Mouse (Mus musculus) liver, adult 2 months (tissue): ENCODE measurements around the gene Cdv3. TPM values are rescaled to one million over a fixed set of nuclear protein-coding genes. Genes with fewer than 3 reads are reported as not detected.

Experiments
- DNase-seq: peaks from one replicate; pipeline ENCODE4 v3.0.0-alpha.2; 2011; ENCODE audit warnings: low read depth, low spot score; ENCODE audit errors: extremely low read depth
- H3K27ac ChIP-seq: fragments of 200-500 bp; replicated peaks from 2 replicates; pipeline ENCODE4 v1.5.1; 2012; ENCODE audit warnings: low read depth, mild to moderate bottlenecking, control low read depth, inconsistent platforms, low read length; ENCODE audit not compliant: insufficient read depth
- H3K27me3 ChIP-seq: fragments of 200-500 bp; 2 replicates; pipeline ENCODE4 v1.6.1; 2012; ENCODE audit warnings: mild to moderate bottlenecking, moderate library complexity, low read length, inconsistent platforms; ENCODE audit not compliant: control insufficient read depth, insufficient read depth
- H3K36me3 ChIP-seq: fragments of 200-500 bp; 2 replicates; pipeline ENCODE4 v1.6.1; 2012; ENCODE audit warnings: low read length, inconsistent platforms; ENCODE audit not compliant: control insufficient read depth, insufficient read depth
- H3K4me1 ChIP-seq: fragments of 200-500 bp; 2 replicates; pipeline ENCODE4 v1.6.1; 2011; ENCODE audit warnings: low read length; ENCODE audit not compliant: control insufficient read depth, insufficient read depth
- H3K4me3 ChIP-seq: fragments of 200-500 bp; 2 replicates; pipeline ENCODE4 v1.5.1; 2011; ENCODE audit warnings: low read depth, mild to moderate bottlenecking, control low read depth, low read length, moderate library complexity; ENCODE audit not compliant: insufficient read depth
- H3K79me2 ChIP-seq: fragments of 200-500 bp; 2 replicates; pipeline ENCODE4 v1.6.1; 2012; ENCODE audit warnings: inconsistent platforms, mild to moderate bottlenecking, low read length, moderate library complexity; ENCODE audit not compliant: control insufficient read depth, insufficient read depth
- H3K9ac ChIP-seq: fragments of 200-500 bp; 2 replicates; pipeline ENCODE4 v1.6.1; 2012; ENCODE audit warnings: low read depth, mild to moderate bottlenecking, control low read depth, inconsistent platforms, low read length
- CTCF ChIP-seq: fragments of 200-500 bp; IDR thresholded peaks from 2 replicates; pipeline ENCODE4 v1.5.1; 2011; ENCODE audit warnings: low read depth, low read length, control low read depth
- POLR2A ChIP-seq: fragments of 200-500 bp; IDR thresholded peaks from 2 replicates; pipeline ENCODE4 v1.6.1; 2011; ENCODE audit warnings: low read length, control low read depth; ENCODE audit not compliant: insufficient read depth; ENCODE audit errors: extremely low read depth
- WGBS: fragments of 180-500 bp; shearing (Covaris S2); methylation state at CpG from one replicate; pipeline ENCODE4 v1.1.7; 2018; 5-methylcytosine and 5-hydroxymethylcytosine counted together
- polyA plus RNA-seq: library from polyadenylated mRNA; depleted of rRNA; stranded (reverse); fragments of >200 nt; gene quantifications from 2 replicates; pipeline ENCODE4 v1.2.3, GENCODE M21; 2012
- total RNA-seq: library from RNA; depleted of rRNA; stranded (reverse); fragments of >200 nt; gene quantifications from 2 replicates; pipeline ENCODE4 v1.2.3, GENCODE M21; 2014

Cdv3 gene
- total and polyA plus RNA-seq, 2 experiments: 29.2 to 77.1 TPM

GRCm38 (mm10) chr9:103364601-103365289 lies 895 bp downstream of the Cdv3 start:
- peaks cover 18% of the 10 kb centered on the region for H3K36me3 ChIP-seq
- H3K9ac ChIP-seq: peak overlapping the region; percentile 98
- H3K4me3 ChIP-seq: peak overlapping the region; percentile 99
- WGBS: 3% methylated on average over 94 of the region's 94 CpGs
- no peaks in the 10 kb centered on the region for H3K27me3 ChIP-seq
- peak overlapping the region; percentile 95 for H3K27ac ChIP-seq
- TF ChIP-seq POLR2A (0 out of 2 replicates have a peak, but pooled peaks have one; percentile 22), CTCF (no peak)
- peak; percentile 37 for DNase-seq
- peaks cover 10% of the 10 kb centered on the region; the same call in 1 of the 2 replicates for H3K79me2 ChIP-seq
- peaks cover 9% of the 10 kb centered on the region for H3K4me1 ChIP-seq

GRCm38 (mm10) chr9:103363730-103364417 lies 1.8 kb downstream of the Cdv3 start:
- peak overlapping the region; percentile 99 for H3K4me3 ChIP-seq
- peaks cover 10% of the 10 kb centered on the region; the same call in 1 of the 2 replicates for H3K79me2 ChIP-seq
- H3K9ac ChIP-seq: peak overlapping the region; percentile 98
- H3K36me3 ChIP-seq: peaks cover 26% of the 10 kb centered on the region
- H3K4me1 ChIP-seq: peaks cover 9% of the 10 kb centered on the region
- H3K27me3 ChIP-seq: no peaks in the 10 kb centered on the region
- H3K27ac ChIP-seq: peak overlapping the region; percentile 95
- peak; percentile 81 for DNase-seq
- WGBS: 2% methylated on average over 21 of the region's 21 CpGs
- no peak for TF ChIP-seq POLR2A
- no peak for TF ChIP-seq CTCF

- Histone ChIP-seq H3K36me3 (peaks cover 31% of the 10 kb centered on the region), H3K4me1 (peaks cover 9% of the 10 kb centered on the region), H3K4me3 (peak overlapping the region; percentile 10; the same call in 1 of the 2 replicates), H3K27me3 (no peaks in the 10 kb centered on the region), H3K9ac (no peak overlapping the region), H3K79me2 (peaks cover 10% of the 10 kb centered on the region; the same call in 1 of the 2 replicates), H3K27ac (0 out of 2 replicates have a peak overlapping the region, but pooled peaks have one; percentile 1)
- DNase-seq: no peak
- no peak for TF ChIP-seq CTCF
- TF ChIP-seq POLR2A: no peak
- 24% methylated on average over 6 of the region's 6 CpGs for WGBS
Measured at GRCm38 (mm10) chr9:103363088-103363487, 2.6 kb downstream of the Cdv3 start.

- Histone ChIP-seq H3K36me3 (peaks cover 45% of the 10 kb centered on the region), H3K4me3 (no peak overlapping the region), H3K4me1 (peaks cover 5% of the 10 kb centered on the region), H3K79me2 (peaks cover 10% of the 10 kb centered on the region; the same call in 1 of the 2 replicates), H3K27me3 (no peaks in the 10 kb centered on the region), H3K27ac (no peak overlapping the region), H3K9ac (no peak overlapping the region)
- 20% methylated on average over 2 of the region's 2 CpGs for WGBS
- DNase-seq: peak; percentile 37
- TF ChIP-seq POLR2A: no peak
- no peak for TF ChIP-seq CTCF
Measured at GRCm38 (mm10) chr9:103360642-103361041, 5.0 kb downstream of the Cdv3 start.

GRCm38 (mm10) chr9:103358545-103358944 lies 7.1 kb downstream of the Cdv3 start:
- H3K9ac ChIP-seq: no peak overlapping the region
- no peak for DNase-seq
- peaks cover 45% of the 10 kb centered on the region for H3K36me3 ChIP-seq
- WGBS: 93% methylated on average over 4 of the region's 4 CpGs
- TF ChIP-seq CTCF: no peak
- TF ChIP-seq POLR2A: no peak
- H3K79me2 ChIP-seq: peaks cover 5% of the 10 kb centered on the region; the same call in 1 of the 2 replicates
- no peaks in the 10 kb centered on the region for H3K27me3 ChIP-seq
- H3K4me3 ChIP-seq: no peak overlapping the region
- H3K27ac ChIP-seq: no peak overlapping the region
- H3K4me1 ChIP-seq: peaks cover 5% of the 10 kb centered on the region
